Mouse (Mus musculus): ENCODE measurements around the gene Ski. TPM values are rescaled to one million over a fixed set of nuclear protein-coding genes. Genes with fewer than 3 reads are reported as not detected.
A peak's percentile ranks its signal among the peaks of the same experiment; 100 is the strongest.

The Ski gene
- total RNA-seq, 2 experiments from 2014 or later, result 128 to 136 TPM

GRCm38 (mm10) chr4:155121222-155121621, 101.2 kb downstream of the Ski start:
- no peak for DNase-seq (ENCODE audit: low spot score in 2 of 2)
- no peak for TF ChIP-seq CTCF (conservative IDR thresholded peaks at IDR 0.05)
- Histone ChIP-seq H3K27ac (no peak overlapping the region), H3K4me3 (no peak overlapping the region)

- no peak for DNase-seq (ENCODE audit: low spot score in 2 of 2)
- no peak overlapping the region for H3K27ac ChIP-seq
- no peak for TF ChIP-seq CTCF (conservative IDR thresholded peaks at IDR 0.05)
- H3K4me3 ChIP-seq, result no peak overlapping the region
These were observed 101.8 kb downstream of the Ski start for GRCm38 (mm10) chr4:155120583-155120982.

- no peak overlapping the region for H3K4me3 ChIP-seq
- DNase-seq (ENCODE audit: low spot score in 2 of 2), result no peak
- TF ChIP-seq CTCF (conservative IDR thresholded peaks at IDR 0.05), result peak; percentile 17; the same call in 1 of the 2 replicates
- no peak overlapping the region for H3K27ac ChIP-seq
These were observed 102.4 kb downstream of the Ski start for GRCm38 (mm10) chr4:155120038-155120437.

GRCm38 (mm10) chr4:155118278-155118677, 104.1 kb downstream of the Ski start:
- no peak for DNase-seq (ENCODE audit: low spot score in 2 of 2)

GRCm38 (mm10) chr4:155117396-155117978, 104.9 kb downstream of the Ski start:
- H3K27ac ChIP-seq, result peak overlapping the region; percentile 32; the same call in 1 of the 2 replicates
- no peak for TF ChIP-seq CTCF (conservative IDR thresholded peaks at IDR 0.05)
- H3K4me3 ChIP-seq, result no peak overlapping the region
- DNase-seq (ENCODE audit: low spot score in 2 of 2), result no peak

More at GRCm38 (mm10) chr4:155118278-155118677, 104.1 kb downstream of the Ski start:
- peak overlapping the region; percentile 65; the same call in 1 of the 2 replicates for H3K27ac ChIP-seq
- no peak for TF ChIP-seq CTCF (conservative IDR thresholded peaks at IDR 0.05)
- H3K4me3 ChIP-seq, result no peak overlapping the region

- DNase-seq (ENCODE audit: low spot score in 2 of 2), result no peak
- no peak overlapping the region for H3K4me3 ChIP-seq
- no peak for TF ChIP-seq CTCF (conservative IDR thresholded peaks at IDR 0.05)
- no peak overlapping the region for H3K27ac ChIP-seq
These were observed 105.8 kb downstream of the Ski start for GRCm38 (mm10) chr4:155116607-155117006.

- peak in 1 of 2 experiments; percentile 50 for DNase-seq (ENCODE audit: low spot score in 2 of 2)
These were observed 108.5 kb downstream of the Ski start for GRCm38 (mm10) chr4:155113766-155114410.

GRCm38 (mm10) chr4:155109471-155109870, 112.9 kb downstream of the Ski start:
- no peak for TF ChIP-seq CTCF (conservative IDR thresholded peaks at IDR 0.05)
- no peak overlapping the region for H3K4me3 ChIP-seq
- no peak overlapping the region for H3K27ac ChIP-seq
- no peak for DNase-seq (ENCODE audit: low spot score in 2 of 2)

More at GRCm38 (mm10) chr4:155113766-155114410, 108.5 kb downstream of the Ski start:
- no peak for TF ChIP-seq CTCF (conservative IDR thresholded peaks at IDR 0.05)
- Histone ChIP-seq H3K4me3 (no peak overlapping the region), H3K27ac (peak overlapping the region; percentile 49; the same call in 1 of the 2 replicates)

- Histone ChIP-seq H3K4me3 (no peak overlapping the region), H3K27ac (no peak overlapping the region)
- TF ChIP-seq CTCF (conservative IDR thresholded peaks at IDR 0.05), result no peak
- DNase-seq (ENCODE audit: low spot score in 2 of 2), result no peak
These were observed 114.5 kb downstream of the Ski start for GRCm38 (mm10) chr4:155107886-155108285.

Other genes with a start within 250 kb of the Ski start
- 10 to 100 TPM; 91.1 to 92.0 TPM for gene Plch2, start 165.8 kb downstream of the Ski start, total RNA-seq (2021)
- 10 to 100 TPM; 23.1 to 24.2 TPM for gene Pex10, start 155.6 kb downstream of the Ski start, total RNA-seq (2021)
- gene Rer1, start 136.2 kb downstream of the Ski start, total RNA-seq (2021), result 10 to 100 TPM; 60.6 to 63.0 TPM
- gene Morn1, start 136.0 kb downstream of the Ski start, total RNA-seq (2021), result 10 to 100 TPM; 11.8 to 14.0 TPM
- gene Faap20, start 27.2 kb upstream of the Ski start, total RNA-seq (2021), result 10 to 100 TPM; 29.2 to 34.3 TPM
- 100 to 1,000 TPM; 158 to 160 TPM for gene Prkcz, start 138.8 kb upstream of the Ski start, total RNA-seq (2021)
- gene Gabrd, start 175.5 kb upstream of the Ski start, total RNA-seq (2021), result 10 to 100 TPM; 24.2 to 28.4 TPM
- 10 to 100 TPM; 13.8 to 16.2 TPM for gene Cfap74, start 186.6 kb upstream of the Ski start, total RNA-seq (2021)
- gene Tmem52, start 246.5 kb upstream of the Ski start, total RNA-seq (2021), result 1 to 10 TPM; 5.0 to 6.7 TPM